Mouse (Mus musculus) heart, postnatal 4 days (tissue): ENCODE results near the gene E130218I03Rik. TPM values are rescaled to one million over a fixed set of nuclear protein-coding genes. Genes with fewer than 3 reads are reported as not detected.
A peak's percentile ranks its signal among the peaks of the same experiment; 100 is the strongest.
"Not testable (repeated sequence)": the region's sequence is repeated elsewhere in the genome, so short reads cannot be mapped to it uniquely, and the experiment has no call there.

Experiments used
- DNase-seq: peaks from one replicate; pipeline ENCODE4 v3.0.0; 2021
- total RNA-seq, 2 experiments: library from RNA; stranded (reverse); gene quantifications; 2 replicates each; pipeline ENCODE4 v1.2.3; 2021

The E130218I03Rik gene
- total RNA-seq, 2 experiments from 2014 or later, result not detected

GRCm38 (mm10) chr4:134252131-134252910 is 8.9 kb downstream of the E130218I03Rik start:
- no peak for DNase-seq

DNA sequence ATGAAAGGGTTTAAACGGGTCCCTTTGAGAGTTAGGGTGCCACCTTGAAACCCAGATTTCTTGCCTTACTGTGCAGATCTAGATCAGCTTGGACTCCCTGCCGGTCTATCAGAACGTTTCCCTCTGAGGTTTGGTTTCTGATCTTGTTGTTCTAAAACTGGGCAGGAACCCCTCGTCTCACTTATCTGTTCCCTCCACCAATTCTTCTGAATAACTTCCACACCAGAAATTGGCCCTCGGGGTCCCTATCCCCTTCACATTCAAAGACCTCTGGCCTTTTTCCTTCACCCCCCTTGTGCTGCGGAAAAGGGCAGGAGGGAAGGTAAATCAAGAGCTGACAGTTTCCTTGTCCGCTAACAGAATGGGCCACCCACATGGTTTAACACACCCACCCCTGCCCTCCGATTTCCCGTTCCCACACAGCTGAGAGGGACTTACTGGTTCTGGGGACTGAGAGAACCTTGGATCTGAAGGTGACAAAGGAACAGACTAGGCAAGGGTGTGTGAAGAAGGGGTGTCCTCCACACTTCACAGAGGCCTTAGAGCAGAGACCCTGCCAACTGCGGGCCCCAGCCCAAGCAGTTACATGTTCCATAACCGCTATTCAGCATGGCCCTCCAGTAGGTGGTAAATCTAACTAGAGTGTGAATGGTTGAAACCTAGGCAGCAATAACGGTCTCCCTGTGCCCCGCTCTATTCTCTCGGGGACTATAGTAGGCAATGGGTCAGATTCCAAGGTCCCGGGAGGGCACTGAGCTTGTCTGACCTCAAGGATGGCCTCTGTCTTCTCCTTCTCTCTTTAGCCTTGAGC is 9.7 kb downstream of the E130218I03Rik start:
- DNase-seq, result no peak

DNA sequence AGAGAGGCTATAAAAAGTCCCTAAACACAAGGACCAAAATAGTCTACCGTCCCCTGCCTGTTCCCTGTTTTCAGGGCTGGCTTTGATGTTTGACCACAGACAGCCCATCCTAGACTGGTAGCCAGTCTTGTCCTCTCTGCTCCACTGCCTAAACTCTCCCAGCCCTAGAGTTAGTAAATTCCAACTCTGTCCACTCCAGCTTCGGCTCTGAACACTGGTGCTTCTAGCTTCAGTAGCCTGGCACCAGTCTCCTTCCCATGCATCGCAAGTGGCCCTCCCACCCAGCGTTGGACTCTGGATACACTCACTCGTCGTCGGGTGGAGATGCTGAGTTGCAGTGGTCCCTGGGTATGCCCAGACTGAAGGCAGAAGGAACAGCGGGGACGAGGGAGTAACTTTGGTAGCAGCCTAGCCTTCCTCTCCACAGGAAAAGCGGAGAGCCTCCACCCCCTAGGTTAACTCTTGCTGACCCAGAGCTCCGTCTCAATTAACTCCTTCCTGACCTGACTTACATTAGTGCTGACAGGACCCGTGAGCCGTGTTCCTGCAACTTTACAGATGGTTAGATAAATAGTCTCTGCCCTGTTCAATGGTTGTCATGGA is 10.4 kb downstream of the E130218I03Rik start, which contains the start of gene Grrp1:
TSS of gene Grrp1 (minus strand) at position 385 of the 603 bp plus-strand sequence.
- DNase-seq, result no peak

DNA sequence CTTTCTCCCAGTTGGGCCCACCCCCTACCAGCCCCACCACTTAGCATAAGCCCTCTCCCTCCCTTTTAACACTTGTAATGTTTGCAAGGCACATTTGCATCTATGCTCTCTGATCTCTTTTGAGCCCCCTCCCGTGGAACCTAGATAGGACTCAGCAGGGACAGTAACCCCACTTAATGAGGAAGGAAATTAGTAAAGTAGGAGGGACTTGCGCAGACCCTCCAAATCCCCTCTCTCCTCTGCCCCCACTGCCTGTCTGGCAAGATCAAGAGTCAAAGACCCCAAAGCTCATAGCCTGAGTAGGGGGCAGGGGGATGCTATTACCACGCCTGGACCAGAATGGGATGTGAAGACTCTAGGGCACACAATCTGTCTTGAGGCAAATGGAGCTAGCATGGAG is 11.4 kb downstream of the E130218I03Rik start:
- no peak for DNase-seq

- no peak for DNase-seq
Observed at GRCm38 (mm10) chr4:134255854-134256253, 12.4 kb downstream of the E130218I03Rik start.

- DNase-seq, result no peak
Observed at GRCm38 (mm10) chr4:134256407-134257197, 13.1 kb downstream of the E130218I03Rik start.

GRCm38 (mm10) chr4:134257198-134258009 is 13.9 kb downstream of the E130218I03Rik start:
- no peak for DNase-seq

DNA sequence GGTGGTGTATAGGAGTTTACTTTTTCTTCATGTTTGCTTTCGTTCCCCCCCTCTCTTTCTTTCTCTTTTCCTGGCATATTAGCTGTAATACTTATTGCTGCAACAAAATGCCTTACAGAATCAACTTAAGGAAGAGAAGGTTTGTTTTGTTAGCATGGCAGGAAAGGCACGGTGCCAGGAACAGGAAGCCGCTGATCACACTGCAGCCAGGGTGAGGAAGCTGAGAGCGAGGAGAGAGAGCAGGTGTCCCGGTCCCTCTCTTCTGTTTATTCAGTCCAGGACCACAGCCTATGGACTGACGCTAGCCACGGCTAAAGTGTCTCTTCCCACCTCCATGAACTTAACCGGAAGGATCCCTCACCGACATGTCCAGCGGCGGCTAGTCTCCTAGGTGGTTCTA is 14.9 kb downstream of the E130218I03Rik start:
- DNase-seq, result no peak

GRCm38 (mm10) chr4:134263191-134263590 is 19.7 kb downstream of the E130218I03Rik start:
- DNase-seq, result peak; percentile 84

DNA sequence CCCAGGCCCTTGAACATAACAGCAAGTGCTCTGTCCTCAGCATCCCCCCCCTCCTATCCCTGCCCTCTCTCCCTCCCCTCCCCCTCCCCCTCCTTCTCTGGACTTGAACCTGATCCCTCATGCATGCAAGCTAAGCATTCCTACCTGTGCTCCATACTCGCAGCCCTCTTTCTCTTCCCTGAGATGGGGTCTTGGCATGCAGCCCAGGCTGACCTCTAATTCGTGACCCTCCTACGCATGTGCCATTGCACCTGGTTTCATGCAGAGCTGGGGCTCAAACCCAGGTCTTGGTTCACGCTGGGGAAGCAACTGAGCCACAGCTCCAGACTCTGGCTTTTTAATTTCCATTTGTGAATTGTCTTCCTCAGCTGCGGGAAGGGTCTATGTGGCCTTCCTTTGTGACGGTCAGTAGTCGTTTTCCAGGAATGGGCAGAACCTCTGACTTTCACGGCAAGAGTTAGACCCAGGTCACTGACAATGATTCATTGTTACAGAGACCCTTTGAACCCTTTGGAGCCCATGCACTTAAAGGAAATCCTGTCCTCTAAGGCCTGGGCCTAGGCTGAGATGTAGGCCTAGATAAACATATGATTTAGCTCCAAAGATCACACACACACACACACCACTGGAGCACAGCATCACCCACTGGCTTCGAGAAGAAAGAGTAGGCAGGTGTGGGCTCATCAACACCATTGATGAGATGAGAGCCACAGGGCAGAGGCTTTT is 22.6 kb downstream of the E130218I03Rik start:
- no peak for DNase-seq

GRCm38 (mm10) chr4:134268102-134268655 is 24.7 kb downstream of the E130218I03Rik start:
- DNase-seq, result no peak

DNA sequence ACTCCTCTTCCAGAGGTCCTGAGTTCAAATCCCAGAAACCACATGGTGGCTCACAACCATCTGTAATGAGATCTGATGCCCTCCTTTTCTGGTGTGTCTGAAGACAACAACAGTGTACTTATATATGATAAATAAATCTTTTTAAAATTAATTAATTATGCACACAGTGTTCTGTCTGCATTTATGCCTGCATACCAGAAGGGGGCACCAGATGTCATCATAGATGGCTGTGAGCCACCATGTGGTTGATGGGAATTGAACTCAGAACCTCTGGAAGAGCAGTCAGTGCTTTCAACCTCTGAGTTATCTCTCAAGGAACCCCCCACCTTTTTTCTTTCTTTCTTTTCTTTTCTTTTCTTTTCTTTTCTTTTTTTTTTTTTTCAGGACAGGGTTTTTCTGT is 26.2 kb downstream of the E130218I03Rik start:
- not testable (repeated sequence) for DNase-seq

DNA sequence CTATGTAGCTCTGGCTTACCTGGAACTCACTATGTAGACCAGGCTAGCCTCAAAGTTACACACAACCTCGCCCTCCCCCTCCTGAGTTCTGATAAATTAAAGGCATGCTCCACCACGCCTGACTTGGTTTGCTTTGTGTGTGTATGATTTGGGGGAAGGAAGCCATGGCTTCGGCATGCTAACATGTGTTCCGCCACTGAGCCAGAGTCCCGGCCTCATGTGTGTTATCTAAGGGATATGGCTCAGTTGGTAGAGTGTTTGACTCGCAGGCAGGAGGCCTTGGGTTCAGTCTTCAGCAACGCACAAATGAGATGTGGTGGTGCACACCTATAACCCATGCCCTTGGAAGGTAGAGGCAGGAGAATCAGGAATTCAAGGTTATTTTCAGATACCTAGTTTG is 28.5 kb downstream of the E130218I03Rik start:
- DNase-seq, result no peak

GRCm38 (mm10) chr4:134272731-134273416 is 29.4 kb downstream of the E130218I03Rik start:
- no peak for DNase-seq

GRCm38 (mm10) chr4:134273417-134274345 is 30.2 kb downstream of the E130218I03Rik start:
- no peak for DNase-seq

DNA sequence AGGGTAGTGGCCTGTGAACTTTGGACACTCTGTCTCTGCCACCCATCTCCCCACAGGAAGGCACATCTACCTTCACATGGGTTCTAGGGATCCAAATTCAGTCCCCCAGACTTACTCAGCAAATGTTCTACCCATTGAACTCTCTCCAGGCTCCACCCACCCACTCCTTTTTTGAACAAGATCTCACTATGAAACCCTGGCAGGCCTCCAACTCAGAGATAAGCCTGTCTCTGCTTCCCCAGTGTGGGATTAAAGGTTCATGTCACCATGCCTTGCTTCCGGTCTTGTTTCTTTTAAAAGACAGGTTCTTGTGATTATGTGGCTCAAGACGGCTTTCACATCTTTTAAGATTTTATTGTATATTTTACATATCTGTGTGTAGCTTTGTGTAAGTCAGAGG is 41.5 kb downstream of the E130218I03Rik start:
- DNase-seq, result no peak

- DNase-seq, result peak; percentile 58
Observed at GRCm38 (mm10) chr4:134286226-134287167, 43.0 kb downstream of the E130218I03Rik start.
